Mouse (Mus musculus) layer of hippocampus, adult 9-11 months (tissue): ENCODE results near the gene Wdr24.

ENCODE experiments used
- DNase-seq: peaks from one replicate; pipeline ENCODE4 v3.0.0; 2022

The Wdr24 gene

DNA sequence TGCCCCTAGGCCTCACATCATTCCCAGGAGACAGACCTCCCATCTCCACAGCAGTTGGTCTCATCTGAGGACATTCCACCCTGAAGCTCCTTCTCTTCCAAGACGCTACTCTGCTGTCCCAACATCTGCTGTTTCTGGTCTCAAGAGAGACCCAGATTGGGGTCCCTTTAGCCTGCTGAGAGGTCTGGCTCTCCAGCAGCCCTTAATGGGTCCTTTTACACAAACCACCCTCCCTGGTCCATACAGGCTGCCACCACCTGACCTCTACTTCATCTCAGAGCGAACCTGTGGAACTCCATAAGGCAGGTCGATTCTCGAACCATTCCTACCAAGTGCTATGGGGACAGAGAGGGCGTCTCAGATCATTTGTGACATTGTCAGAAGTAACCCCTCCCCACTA, 15.4 kb upstream of the Wdr24 start:
- no peak for DNase-seq

DNA sequence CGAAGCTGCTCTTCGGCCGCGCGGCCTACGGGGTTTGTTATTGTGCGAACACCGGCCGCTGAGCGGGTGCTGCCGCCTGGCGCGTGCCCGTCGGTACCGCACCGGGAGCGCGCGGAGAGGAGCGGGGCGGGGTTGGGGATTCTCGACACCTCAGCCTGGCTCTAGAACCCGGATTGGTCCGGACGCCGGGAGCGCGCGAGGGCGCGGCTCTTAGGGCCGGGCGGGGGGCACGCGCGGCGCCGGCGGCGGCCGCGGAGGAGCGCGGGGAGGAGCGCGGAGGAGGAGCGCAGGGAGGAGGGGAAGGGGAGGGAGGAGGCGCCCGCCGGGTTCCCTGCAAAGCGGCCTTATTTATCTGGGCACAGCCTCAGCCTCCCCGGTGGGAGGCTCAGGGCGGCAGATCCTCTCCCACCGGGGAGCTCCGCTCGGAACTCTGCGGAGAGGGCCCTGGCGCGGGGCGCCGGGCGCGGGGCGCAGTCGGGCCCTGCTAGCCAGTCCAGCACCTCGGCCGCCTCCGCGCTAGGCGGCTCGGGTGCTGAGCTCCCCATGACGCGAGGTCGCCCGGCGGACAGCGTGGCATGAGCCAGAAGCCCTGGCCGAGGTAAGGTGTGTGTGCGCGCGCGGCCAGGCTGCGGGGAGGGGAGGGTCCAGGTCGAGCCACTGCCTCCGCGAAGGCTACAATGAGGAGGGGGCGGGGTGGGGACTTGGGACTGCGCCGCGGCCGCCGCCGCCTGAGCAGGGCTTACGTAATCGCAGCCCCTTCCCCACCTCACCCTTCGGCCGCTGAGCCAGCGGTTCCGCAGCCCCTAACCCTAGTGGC, 14.4 kb upstream of the Wdr24 start, which contains the start of gene Fbxl16:
Gene Fbxl16, plus strand, starts transcription at position 297 of the 817 bp plus-strand sequence.
- peak; percentile 92 for DNase-seq

DNA sequence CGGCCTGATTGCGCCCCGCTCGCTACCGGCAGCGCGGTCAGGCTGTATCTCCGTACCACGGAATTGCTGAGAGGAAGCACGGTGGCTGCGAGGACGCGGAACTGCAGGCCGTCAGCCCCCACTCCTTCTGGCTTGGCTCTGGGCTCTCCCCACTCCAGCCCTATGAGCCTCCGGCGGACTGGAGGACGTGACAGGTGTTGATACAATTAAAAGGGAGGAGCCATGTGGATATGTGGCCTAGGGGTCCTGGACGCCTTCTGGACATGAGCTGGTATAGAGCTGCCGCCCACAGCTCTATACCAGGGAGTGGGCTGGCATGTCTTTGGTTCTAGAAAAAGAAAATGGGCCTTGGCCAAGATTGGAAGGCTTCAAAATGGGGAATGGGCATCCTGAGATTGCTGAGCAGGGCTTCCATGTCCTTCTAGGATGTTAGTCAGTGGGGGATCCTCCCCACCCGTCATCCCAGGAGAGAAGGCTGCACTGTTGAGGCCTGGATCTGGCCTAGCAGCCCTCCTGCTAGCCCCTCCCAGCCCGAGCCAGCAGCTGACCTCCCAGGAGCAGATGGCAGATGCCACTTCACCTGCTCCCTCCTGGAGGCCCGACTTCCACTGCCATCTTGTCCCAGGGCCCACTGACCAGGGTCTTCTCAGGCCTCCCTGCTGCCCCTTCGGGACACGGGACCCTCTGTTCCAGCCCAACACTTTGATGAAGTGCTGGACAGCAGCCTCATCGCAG, 13.7 kb upstream of the Wdr24 start:
- no peak for DNase-seq

DNA sequence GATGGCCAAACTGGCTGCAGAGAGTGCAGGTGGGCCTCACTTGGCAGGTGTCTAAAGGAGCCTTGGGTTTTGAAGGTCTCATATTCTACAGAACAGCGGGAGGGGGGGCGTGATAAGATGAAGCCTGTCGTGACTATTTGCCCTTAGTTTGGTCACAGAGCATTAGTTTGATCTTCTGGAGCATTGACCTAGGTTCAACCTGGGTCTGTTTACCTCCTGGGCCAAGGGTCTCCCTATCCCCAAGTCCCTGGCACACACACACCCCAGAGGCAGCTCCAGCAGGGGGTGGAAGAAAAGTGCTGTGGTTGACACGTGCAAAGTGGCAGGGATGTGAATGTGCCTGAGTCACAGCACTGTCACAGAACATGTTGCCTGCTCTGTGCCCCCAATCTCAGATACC, 12.5 kb upstream of the Wdr24 start:
- DNase-seq, result no peak

DNA sequence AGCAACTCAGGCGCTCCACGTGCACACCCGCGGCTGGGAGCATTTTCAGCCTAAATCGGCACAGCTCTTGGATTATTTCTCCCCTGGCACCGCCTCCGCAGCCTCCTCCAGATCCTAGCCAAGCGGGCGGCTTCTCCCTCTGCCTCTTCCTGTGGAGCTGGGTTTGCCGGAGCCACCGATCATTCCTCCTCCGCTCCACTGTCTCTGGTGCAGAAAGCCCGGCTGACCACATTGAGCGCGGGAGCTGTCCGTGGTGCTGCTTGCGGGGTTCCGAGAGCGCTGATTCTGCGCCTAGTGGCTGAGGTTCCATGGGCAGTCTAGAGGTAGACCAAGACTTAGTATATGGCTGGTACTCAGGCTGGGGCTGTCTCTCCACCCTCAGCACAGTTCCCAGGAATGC, 10.0 kb upstream of the Wdr24 start:
- peak; percentile 89 for DNase-seq

DNA sequence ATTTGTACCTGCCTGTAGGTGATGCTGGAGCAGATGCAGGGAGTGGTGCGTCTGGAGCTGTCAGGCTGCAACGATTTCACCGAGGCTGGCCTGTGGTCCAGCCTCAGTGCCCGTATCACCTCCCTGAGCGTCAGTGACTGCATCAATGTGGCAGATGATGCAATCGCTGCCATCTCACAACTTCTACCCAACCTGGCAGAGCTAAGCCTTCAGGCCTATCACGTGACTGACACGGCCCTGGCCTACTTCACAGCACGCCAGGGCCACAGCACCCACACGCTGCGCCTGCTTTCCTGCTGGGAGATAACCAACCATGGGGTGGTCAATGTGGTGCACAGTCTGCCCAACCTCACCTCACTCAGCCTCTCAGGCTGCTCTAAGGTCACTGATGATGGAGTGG, 5.8 kb upstream of the Wdr24 start:
- DNase-seq, result no peak

GRCm38 (mm10) chr17:25818851-25819780, 4.3 kb upstream of the Wdr24 start:
- DNase-seq, result no peak

- no peak for DNase-seq
Measured at GRCm38 (mm10) chr17:25824362-25825142, 1.1 kb downstream of the Wdr24 start.

GRCm38 (mm10) chr17:25825311-25825710, 1.9 kb downstream of the Wdr24 start:
- DNase-seq, result no peak

DNA sequence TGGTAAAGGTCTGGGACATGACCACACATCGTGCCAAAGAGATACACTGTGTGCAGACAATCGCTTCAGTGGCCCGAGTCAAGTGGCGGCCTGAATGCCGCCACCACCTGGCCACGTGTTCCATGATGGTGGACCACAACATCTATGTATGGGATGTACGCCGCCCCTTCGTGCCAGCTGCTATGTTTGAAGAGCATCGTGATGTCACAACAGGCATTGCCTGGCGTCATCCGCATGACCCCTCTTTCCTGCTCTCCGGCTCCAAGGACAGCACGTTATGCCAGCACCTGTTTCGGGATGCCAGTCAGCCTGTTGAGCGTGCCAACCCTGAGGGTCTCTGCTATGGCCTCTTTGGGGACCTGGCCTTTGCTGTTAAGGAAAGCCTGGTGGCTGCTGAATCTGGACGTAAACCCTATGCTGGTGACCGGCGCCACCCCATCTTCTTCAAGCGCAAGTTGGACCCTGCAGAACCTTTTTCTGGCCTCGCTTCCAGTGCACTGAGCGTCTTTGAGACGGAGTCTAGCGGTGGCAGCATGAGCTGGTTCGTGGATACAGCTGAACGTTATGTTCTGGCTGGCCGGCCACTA, 2.6 kb downstream of the Wdr24 start:
- DNase-seq, result no peak

DNA sequence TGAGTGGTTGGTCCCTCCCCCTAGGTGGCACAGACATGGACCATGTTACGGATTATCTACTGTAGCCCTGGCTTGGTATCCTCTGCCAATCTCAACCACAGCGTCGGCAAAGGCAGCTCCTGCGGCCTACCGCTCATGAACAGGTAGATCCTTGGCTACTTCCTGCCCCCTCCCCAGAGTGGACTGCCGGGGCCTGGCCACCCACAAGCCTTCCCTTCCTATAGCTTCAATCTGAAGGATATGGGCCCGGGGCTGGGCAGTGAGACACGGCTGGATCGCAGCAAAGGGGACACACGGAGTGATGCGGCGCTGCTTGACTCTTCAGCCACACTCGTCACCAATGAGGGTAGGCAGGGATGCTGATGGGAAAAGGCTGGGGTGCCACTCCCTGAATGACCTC, 3.6 kb downstream of the Wdr24 start:
- no peak for DNase-seq

- DNase-seq, result no peak
Measured at GRCm38 (mm10) chr17:25827546-25828222, 4.3 kb downstream of the Wdr24 start.

GRCm38 (mm10) chr17:25828223-25828594, 4.8 kb downstream of the Wdr24 start:
- no peak for DNase-seq

DNA sequence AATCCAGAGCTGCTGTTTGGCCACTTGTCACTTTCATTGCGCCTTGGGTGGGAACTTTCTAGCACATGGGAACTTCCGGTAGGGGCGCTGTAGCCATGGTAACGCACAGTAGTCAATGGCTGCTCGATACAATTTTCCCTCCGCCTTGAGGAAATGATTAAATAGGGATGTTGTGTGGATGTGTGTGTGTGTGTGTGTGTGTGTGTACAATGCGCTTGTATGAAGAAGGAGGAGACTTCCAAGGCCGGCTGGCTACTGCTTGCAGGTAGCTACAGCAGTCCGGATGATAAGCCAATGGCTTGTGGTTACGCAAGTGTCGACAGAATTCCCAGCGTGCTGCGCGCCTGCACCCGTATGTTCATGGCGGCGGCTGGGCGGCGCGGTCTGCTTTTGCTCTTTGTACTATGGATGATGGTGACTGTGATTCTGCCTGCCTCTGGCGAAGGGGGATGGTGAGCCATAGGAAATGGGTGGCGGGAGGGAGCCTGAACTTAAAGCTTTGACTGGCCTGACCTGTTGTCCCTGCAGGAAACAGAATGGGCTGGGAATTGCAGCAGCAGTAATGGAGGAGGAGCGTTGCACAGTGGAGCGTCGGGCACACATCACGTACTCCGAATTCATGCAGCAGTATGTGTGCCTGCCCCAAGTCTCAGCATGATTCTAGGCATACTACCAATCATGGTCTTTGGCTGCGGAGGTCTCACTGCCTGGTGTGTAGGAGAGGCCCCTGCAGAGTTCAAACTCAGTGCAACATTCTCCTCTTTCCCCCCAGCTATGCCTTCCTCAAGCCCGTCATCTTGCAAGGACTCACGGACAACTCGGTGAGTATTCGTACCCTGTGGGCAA, 5.5 kb downstream of the Wdr24 start, which contains the start of gene Jmjd8:
Gene Jmjd8, plus strand, starts transcription at position 156 of the 846 bp plus-strand sequence.
- DNase-seq, result peak; percentile 87

DNA sequence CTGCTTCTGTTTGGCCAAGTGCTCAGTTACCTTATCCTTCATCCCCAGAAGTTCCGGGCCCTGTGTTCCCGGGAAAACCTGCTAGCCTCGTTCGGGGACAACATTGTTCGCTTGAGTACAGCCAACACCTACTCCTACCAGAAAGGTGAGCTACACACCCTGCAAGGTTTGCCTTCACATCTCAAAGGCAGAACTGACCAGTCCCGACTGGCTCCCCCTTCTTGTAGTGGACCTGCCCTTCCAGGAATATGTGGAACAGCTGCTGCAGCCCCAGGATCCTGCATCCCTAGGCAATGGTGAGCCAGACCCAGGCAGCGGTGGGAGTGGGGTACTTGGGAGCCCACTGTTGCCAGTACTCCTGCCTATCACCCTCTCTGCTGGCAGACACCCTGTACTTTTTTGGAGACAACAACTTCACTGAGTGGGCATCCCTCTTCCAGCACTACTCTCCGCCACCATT, 6.2 kb downstream of the Wdr24 start:
- DNase-seq, result no peak

- no peak for DNase-seq
Measured at GRCm38 (mm10) chr17:25830200-25830753, 6.8 kb downstream of the Wdr24 start.

GRCm38 (mm10) chr17:25830806-25831431, 7.5 kb downstream of the Wdr24 start:
- no peak for DNase-seq

- no peak for DNase-seq
Measured at GRCm38 (mm10) chr17:25831451-25832281, 8.2 kb downstream of the Wdr24 start.
